Mouse (Mus musculus): ENCODE data around the gene Hopx.

Gene Hopx

DNA sequence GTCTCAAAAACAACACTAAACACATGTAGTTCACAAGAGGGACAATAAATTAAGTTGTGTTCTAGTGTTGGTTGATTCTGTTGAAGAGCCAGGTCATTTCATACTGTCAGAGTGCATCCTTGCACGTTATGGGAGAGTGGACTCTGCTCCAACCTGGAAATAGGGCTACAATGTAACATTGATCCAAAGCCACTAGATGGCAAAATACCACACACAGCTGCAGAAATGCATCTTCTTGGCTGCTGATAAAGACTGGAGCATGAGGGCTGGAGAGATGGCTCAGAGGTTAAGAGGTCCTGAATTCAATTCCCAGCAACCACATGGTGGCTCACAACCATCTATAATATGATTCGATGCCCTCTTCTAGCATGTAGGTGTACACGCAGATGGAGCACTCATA, 43.3 kb downstream of the Hopx start:
- DNase-seq (ENCODE audit: low spot score in 2 of 2): no peak

DNA sequence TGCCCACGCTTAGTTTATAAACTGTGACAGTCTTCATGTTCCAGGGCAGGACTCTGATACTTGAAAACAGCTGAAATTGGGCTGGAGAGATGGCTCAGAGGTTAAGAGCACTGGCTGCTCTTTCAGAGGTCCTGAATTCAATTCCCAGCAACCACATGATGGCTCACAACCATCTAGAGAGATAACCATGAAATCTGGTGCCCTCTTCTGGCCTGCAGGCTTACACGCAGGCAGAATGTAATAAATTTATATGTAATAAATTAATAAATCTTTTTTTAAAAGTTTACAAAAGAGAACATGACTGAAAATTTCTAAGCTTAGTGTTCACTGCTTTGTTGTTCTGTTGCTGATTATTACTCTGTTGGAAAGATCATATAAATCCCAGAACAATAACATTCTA, 43.9 kb downstream of the Hopx start:
- DNase-seq (ENCODE audit: low spot score in 2 of 2): no peak

DNA sequence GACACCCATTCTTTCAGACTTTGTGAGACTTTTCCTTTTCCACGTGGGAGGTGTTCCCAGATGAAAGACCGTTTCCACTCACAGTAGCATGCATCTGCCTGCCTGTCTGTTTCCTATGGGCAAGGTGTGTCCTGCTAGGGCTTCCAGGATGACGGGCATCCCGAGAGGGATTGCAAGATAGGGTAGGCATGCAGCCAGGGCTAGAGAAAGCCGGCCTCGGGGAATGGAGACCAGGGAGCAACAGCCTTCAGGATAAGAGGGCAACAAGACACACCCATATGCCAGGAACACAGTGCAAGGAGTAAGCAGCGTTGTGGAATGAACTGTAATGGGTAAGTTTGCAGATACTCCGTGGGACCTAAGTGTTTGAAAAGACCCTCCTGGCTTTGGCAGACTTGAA, 47.6 kb downstream of the Hopx start:
- DNase-seq (ENCODE audit: low spot score in 2 of 2): no peak

DNA sequence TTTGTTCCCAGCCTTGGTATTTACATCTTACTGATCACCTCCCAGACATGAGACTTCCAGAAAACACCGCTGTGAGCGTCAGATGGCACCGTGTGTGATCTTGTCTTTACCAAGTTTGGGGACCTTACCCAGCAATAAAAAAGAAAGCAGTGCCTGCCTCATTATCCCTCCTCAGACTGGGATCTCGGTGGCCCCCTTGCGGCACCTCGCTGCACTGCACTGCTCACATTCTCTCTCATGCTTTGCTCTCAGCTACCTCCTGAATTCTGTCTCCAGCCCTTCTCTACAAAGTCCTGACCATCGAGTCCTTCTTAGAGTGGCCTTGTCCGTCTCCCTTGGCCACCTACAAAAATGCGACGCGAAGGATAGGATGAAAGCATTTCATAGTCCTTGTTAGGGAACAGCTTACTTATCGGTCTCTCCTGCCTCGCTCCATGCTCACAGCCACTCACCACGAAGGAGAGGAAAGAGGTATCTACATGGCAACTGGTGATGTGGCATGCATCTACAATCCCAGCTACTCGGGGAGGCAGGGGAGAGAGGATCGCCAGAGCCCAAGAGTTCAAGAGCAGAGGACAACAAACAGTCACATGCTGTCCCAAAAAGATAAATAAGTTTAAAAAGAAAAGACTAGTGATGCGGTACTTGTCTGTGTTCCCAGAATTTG, 53.4 kb downstream of the Hopx start:
- DNase-seq (ENCODE audit: low spot score in 2 of 2): peak; percentile 59 to 77

DNA sequence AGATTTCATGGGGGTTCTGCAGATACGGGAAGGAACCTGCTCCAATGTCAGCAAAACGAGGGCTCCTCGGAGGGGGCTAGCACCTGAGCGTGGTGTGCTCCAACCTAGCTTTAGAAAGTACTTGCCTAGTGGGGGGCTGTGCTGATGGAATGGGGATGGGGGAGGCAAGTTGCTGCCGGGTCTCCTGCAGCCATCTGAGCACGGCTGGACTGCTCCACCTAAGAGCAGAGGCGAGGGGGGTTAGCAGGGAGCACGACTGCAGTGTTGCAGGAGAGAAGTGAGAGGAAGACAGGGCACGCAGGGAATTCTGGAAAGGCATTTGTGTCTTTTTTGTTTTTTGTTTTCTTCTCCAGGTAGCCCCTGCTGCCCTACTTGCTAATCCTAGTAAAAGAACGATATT, 54.6 kb downstream of the Hopx start:
- DNase-seq (ENCODE audit: low spot score in 2 of 2): no peak

DNA sequence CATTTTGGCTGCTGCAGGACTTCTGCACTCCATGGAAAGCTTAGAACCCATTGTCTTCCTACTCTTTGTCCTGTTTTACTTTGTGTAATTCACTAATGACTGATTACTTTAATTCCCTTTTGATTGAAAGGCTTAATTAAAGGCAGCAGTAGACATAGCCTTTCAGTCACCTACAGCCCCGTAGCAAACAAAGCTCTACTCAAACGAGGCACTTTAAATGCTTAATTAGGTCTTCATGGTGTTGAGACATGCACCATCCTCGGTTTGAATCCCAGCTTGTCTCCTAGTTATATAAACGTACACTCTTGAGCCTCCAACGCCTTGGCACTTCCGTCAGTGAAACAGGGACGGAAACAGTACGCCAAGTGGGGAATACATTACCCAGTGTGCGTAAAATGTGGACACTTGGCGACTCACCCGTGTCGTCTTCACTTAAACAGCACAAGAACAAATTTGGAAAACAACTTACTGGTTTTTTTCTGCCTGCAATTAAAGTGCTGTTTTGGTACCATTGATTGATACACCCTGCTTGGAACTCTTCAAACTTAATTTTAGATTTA, 58.0 kb downstream of the Hopx start:
- DNase-seq (ENCODE audit: low spot score in 2 of 2): no peak

DNA sequence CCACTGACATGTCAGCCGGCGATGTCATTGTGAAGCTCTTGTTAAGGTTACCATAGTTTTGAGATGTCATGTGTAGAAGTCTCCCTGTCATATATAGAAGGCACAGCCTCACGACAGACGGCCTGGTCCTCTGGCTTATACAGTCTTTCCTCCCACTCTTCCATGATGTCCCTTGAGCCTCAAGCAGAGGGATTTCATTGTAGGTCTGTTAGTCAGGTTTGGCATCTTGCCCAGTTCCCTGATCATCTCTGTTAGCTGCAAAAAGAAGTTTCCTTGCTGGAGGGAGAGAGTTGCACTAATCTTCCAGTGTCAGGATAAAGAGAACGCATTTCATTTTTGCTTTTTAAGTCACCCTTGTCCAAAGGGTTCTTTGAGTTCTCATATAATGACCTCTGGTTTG, 62.3 kb downstream of the Hopx start:
- DNase-seq (ENCODE audit: low spot score in 2 of 2): no peak

DNA sequence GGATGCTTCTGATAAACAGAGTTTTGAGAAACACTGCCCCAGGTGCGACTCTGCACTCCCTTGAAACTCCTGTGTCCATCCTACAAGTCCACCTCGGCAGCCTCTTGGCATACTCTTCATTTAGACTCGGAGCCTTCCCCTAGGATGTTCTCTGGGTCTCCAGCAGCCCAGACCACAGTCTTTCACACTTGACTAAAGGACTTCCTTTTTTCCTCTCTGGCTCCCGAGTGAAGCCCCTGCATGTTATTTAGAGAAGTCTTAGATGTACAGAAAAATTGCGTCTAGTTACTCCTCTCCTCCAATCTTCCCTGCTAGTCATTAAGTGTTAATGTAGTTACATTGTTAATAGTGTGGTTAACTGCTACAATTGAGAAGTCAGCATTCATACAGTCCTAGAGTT, 70.6 kb downstream of the Hopx start:
- no peak for DNase-seq (ENCODE audit: low spot score in 2 of 2)

DNA sequence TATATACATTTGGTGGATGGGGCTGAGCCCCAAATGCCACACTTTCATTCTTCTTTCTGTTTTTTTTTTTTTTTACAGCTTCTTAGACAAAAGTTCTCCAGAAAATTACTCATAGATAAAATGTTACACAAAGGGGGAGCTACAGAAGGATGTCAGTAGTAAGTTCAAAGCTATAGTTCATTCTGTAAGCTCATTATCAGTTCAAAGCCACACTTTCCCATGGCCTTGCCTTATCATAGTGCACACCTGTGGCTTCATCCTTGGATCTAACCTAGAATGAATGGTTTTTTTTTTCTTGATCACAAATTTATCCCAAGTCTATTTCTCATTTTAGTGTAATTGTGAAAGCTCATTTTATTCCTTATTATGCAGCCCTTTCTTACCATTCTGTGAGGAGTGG, 75.5 kb downstream of the Hopx start:
- no peak for DNase-seq (ENCODE audit: low spot score in 2 of 2)

DNA sequence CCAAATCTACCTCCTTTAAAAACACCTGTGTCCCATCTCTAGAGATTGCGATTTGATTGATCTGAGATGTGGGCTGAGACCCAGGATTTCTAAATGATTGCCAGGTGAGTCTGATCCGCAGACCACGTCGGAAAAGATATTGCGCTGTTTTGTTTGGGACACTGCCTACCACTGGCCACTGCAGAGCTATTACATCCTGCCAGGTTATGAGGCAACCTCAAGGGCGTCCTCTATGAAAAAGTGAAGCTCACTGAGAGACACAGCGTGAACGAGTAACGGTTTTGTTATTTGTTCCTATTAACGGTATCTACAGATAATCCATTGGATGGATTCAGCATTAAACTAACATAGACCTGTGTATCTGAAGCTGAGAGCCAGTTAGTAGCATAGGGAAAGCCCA, 76.5 kb downstream of the Hopx start:
- no peak for DNase-seq (ENCODE audit: low spot score in 2 of 2)

Data from cerebellum, postnatal 4 days (tissue).